Mouse (Mus musculus): ENCODE data around the gene Prpf38a. TPM values are rescaled to one million over a fixed set of nuclear protein-coding genes. Genes with fewer than 3 reads are reported as not detected.

Gene Prpf38a
- 69.2 and 74.2 TPM in 2 replicates for polyA plus RNA-seq (2015; fragmentation: Nextera tagmentation; extraction: Ambion mirVana)

GRCm38 (mm10) chr4:108578840-108579742, at the start of gene Prpf38a, which contains the start of gene Orc1:
Gene Prpf38a (minus strand): TSS chr4:108579336.
Gene Orc1 (plus strand): TSS chr4:108579423.
- peaks cover 10% of the 10 kb centered on the region; the same call in 1 of the 2 replicates for H3K36me3 ChIP-seq (ENCODE audit: control insufficient read depth, insufficient read depth, low read length)
- H3K27me3 ChIP-seq (ENCODE audit: control insufficient read depth, insufficient read depth, low read length) = no peaks in the 10 kb centered on the region
- under 1% methylated on average over 64 of the region's 64 CpGs for WGBS
- H3K9ac ChIP-seq (ENCODE audit: low read length) = peak within 1 kb of the TSS; percentile 70
- peak within 1 kb of the TSS; percentile 60 for H3K4me3 ChIP-seq (replicated peaks; ENCODE audit: low read length)
- H3K27ac ChIP-seq (ENCODE audit: low read length) = peak within 1 kb of the TSS; percentile 29
- ATAC-seq (ENCODE audit: insufficient read depth, low FRiP score) = peak; percentile 99
- H3K9me3 ChIP-seq (replicated peaks; ENCODE audit: control insufficient read depth, low read length) = no peaks in the 10 kb centered on the region
- H3K4me1 ChIP-seq (ENCODE audit: control insufficient read depth, insufficient read depth, low read length) = peaks cover 11% of the 10 kb centered on the region
- H3K4me2 ChIP-seq (ENCODE audit: low read depth, low read length) = peak within 1 kb of the TSS; percentile 64

- no peak for ATAC-seq (ENCODE audit: insufficient read depth, low FRiP score)
- 81% methylated on average over 5 of the region's 5 CpGs for WGBS
- no peaks in the 10 kb centered on the region for H3K9me3 ChIP-seq (replicated peaks; ENCODE audit: control insufficient read depth, low read length)
Measured at GRCm38 (mm10) chr4:108627066-108627465, 47.9 kb upstream of the Prpf38a start.

DNA sequence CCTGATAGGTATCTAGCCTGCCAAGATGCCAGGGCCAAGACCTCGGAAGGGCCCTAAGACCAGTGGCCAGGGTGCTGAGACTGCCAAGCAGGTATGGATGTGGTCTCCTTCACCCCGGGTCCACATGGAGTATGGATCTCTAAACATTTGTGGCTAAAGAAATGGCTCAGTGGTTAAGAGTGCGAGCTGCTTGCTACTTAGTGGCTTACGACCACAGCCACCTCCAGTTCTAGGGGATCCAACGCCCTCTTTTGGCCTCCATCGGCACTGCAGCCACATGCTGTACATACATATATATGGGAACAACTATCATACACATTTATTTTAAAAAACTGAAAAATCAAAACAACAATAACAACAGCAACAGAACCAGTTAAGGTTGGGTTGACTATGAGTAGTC, 42.4 kb upstream of the Prpf38a start:
- WGBS = 98% methylated on average over 6 of the region's 6 CpGs
- ATAC-seq (ENCODE audit: insufficient read depth, low FRiP score) = no peak
- Histone ChIP-seq H3K4me3 (replicated peaks; ENCODE audit: low read length) (no peak overlapping the region), H3K9me3 (replicated peaks; ENCODE audit: control insufficient read depth, low read length) (no peaks in the 10 kb centered on the region), H3K4me2 (ENCODE audit: low read depth, low read length) (no peak overlapping the region), H3K27ac (ENCODE audit: low read length) (no peak overlapping the region), H3K9ac (ENCODE audit: low read length) (no peak overlapping the region), H3K27me3 (ENCODE audit: control insufficient read depth, insufficient read depth, low read length) (no peaks in the 10 kb centered on the region), H3K4me1 (ENCODE audit: control insufficient read depth, insufficient read depth, low read length) (peaks cover 13% of the 10 kb centered on the region), H3K36me3 (ENCODE audit: control insufficient read depth, insufficient read depth, low read length) (peaks cover 5% of the 10 kb centered on the region; the same call in 1 of the 2 replicates)

More at GRCm38 (mm10) chr4:108627066-108627465, 47.9 kb upstream of the Prpf38a start:
- Histone ChIP-seq H3K27me3 (ENCODE audit: control insufficient read depth, insufficient read depth, low read length) (no peaks in the 10 kb centered on the region), H3K27ac (ENCODE audit: low read length) (no peak overlapping the region), H3K9ac (ENCODE audit: low read length) (no peak overlapping the region), H3K4me3 (replicated peaks; ENCODE audit: low read length) (no peak overlapping the region), H3K4me2 (ENCODE audit: low read depth, low read length) (no peak overlapping the region), H3K4me1 (ENCODE audit: control insufficient read depth, insufficient read depth, low read length) (no peaks in the 10 kb centered on the region), H3K36me3 (ENCODE audit: control insufficient read depth, insufficient read depth, low read length) (peaks cover 24% of the 10 kb centered on the region)

DNA sequence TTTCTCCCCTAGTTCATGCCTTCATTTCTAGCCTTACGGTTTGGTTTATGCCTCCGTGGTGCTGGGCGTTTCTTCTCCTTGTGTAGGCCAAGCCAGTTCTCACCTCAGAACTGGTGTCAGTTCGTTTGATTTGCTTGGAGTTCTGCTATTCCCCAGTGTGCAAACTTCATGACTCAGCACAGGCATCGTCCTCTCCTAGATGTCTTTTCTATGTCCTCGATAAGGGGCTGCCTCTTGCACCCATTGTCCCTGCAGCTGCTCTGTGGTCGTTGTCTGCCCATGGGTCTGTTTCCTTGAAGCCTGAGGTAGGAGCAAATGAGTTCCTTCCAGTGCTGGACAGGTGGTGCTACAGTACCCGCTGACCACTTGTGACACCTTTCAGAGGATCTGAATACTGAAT, 41.4 kb upstream of the Prpf38a start:
- Histone ChIP-seq H3K4me2 (ENCODE audit: low read depth, low read length) (peak overlapping the region; percentile 90), H3K27ac (ENCODE audit: low read length) (peak overlapping the region; percentile 87), H3K4me3 (replicated peaks; ENCODE audit: low read length) (peak overlapping the region; percentile 87), H3K36me3 (ENCODE audit: control insufficient read depth, insufficient read depth, low read length) (0 out of 2 replicates have a peak, but pooled peaks cover 4% of the 10 kb centered on the region), H3K4me1 (ENCODE audit: control insufficient read depth, insufficient read depth, low read length) (peaks cover 13% of the 10 kb centered on the region), H3K9me3 (replicated peaks; ENCODE audit: control insufficient read depth, low read length) (no peaks in the 10 kb centered on the region), H3K9ac (ENCODE audit: low read length) (peak overlapping the region; percentile 95), H3K27me3 (ENCODE audit: control insufficient read depth, insufficient read depth, low read length) (no peaks in the 10 kb centered on the region)
- 13% methylated on average over 8 of the region's 8 CpGs for WGBS
- no peak for ATAC-seq (ENCODE audit: insufficient read depth, low FRiP score)

- under 1% methylated on average over 86 of the region's 86 CpGs for WGBS
Measured at GRCm38 (mm10) chr4:108619587-108620341, 40.6 kb upstream of the Prpf38a start, which contains the start of gene Cc2d1b. Gene Cc2d1b (plus strand): TSS chr4:108619940.

DNA sequence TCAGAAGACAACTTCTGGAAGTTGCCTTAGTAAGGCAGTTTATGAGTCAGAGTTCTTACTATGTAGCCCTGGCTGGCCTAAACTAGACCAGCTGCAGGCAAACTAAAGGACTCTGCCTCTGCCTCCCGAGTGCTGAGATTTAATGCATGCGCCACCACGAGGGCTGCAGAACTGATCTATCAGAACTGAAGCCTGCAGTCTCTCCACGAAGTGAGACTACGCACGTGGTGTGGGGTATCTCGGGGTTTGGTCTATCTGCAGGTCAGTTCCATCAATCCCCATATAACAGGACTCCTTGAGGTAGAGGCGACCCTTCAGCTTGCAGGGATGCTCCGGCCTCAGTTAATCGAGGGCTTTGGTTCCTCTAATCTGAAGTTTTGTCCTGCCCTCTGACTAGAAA, 40.0 kb upstream of the Prpf38a start:
- Histone ChIP-seq H3K4me1 (ENCODE audit: control insufficient read depth, insufficient read depth, low read length) (peaks cover 13% of the 10 kb centered on the region), H3K9me3 (replicated peaks; ENCODE audit: control insufficient read depth, low read length) (no peaks in the 10 kb centered on the region), H3K27me3 (ENCODE audit: control insufficient read depth, insufficient read depth, low read length) (no peaks in the 10 kb centered on the region), H3K27ac (ENCODE audit: low read length) (peak overlapping the region; percentile 92), H3K9ac (ENCODE audit: low read length) (peak overlapping the region; percentile 95), H3K4me2 (ENCODE audit: low read depth, low read length) (peak overlapping the region; percentile 90), H3K4me3 (replicated peaks; ENCODE audit: low read length) (peak overlapping the region; percentile 87), H3K36me3 (ENCODE audit: control insufficient read depth, insufficient read depth, low read length) (no peaks in the 10 kb centered on the region)
- WGBS = 1% methylated on average over 10 of the region's 10 CpGs
- ATAC-seq (ENCODE audit: insufficient read depth, low FRiP score) = peak; percentile 21

More at GRCm38 (mm10) chr4:108619587-108620341, 40.6 kb upstream of the Prpf38a start, which contains the start of gene Cc2d1b:
- peak within 1 kb of the TSS; percentile 92 for H3K27ac ChIP-seq (ENCODE audit: low read length)
- H3K9ac ChIP-seq (ENCODE audit: low read length) = peak within 1 kb of the TSS; percentile 95
- no peaks in the 10 kb centered on the region for H3K9me3 ChIP-seq (replicated peaks; ENCODE audit: control insufficient read depth, low read length)
- peak within 1 kb of the TSS; percentile 90 for H3K4me2 ChIP-seq (ENCODE audit: low read depth, low read length)
- peak; percentile 94 for ATAC-seq (ENCODE audit: insufficient read depth, low FRiP score)
- 0 out of 2 replicates have a peak, but pooled peaks cover under 1% of the 10 kb centered on the region for H3K36me3 ChIP-seq (ENCODE audit: control insufficient read depth, insufficient read depth, low read length)
- no peaks in the 10 kb centered on the region for H3K27me3 ChIP-seq (ENCODE audit: control insufficient read depth, insufficient read depth, low read length)
- peaks cover 13% of the 10 kb centered on the region for H3K4me1 ChIP-seq (ENCODE audit: control insufficient read depth, insufficient read depth, low read length)
- peak within 1 kb of the TSS; percentile 87 for H3K4me3 ChIP-seq (replicated peaks; ENCODE audit: low read length)

- H3K27me3 ChIP-seq (ENCODE audit: control insufficient read depth, insufficient read depth, low read length) = no peaks in the 10 kb centered on the region
- H3K27ac ChIP-seq (ENCODE audit: low read length) = peak overlapping the region; percentile 92
- ATAC-seq (ENCODE audit: insufficient read depth, low FRiP score) = no peak
- no peaks in the 10 kb centered on the region for H3K36me3 ChIP-seq (ENCODE audit: control insufficient read depth, insufficient read depth, low read length)
- 59% methylated on average over 4 of the region's 4 CpGs for WGBS
- peak overlapping the region; percentile 87 for H3K4me3 ChIP-seq (replicated peaks; ENCODE audit: low read length)
- H3K4me2 ChIP-seq (ENCODE audit: low read depth, low read length) = peak overlapping the region; percentile 90
- no peaks in the 10 kb centered on the region for H3K9me3 ChIP-seq (replicated peaks; ENCODE audit: control insufficient read depth, low read length)
- H3K4me1 ChIP-seq (ENCODE audit: control insufficient read depth, insufficient read depth, low read length) = peaks cover 13% of the 10 kb centered on the region
- H3K9ac ChIP-seq (ENCODE audit: low read length) = peak overlapping the region; percentile 95
Measured at GRCm38 (mm10) chr4:108618586-108618985, 39.5 kb upstream of the Prpf38a start.

GRCm38 (mm10) chr4:108610935-108611334, 31.8 kb upstream of the Prpf38a start:
- Histone ChIP-seq H3K4me2 (ENCODE audit: low read depth, low read length) (no peak overlapping the region), H3K4me1 (ENCODE audit: control insufficient read depth, insufficient read depth, low read length) (no peaks in the 10 kb centered on the region), H3K4me3 (replicated peaks; ENCODE audit: low read length) (no peak overlapping the region), H3K9ac (ENCODE audit: low read length) (no peak overlapping the region), H3K27me3 (ENCODE audit: control insufficient read depth, insufficient read depth, low read length) (no peaks in the 10 kb centered on the region), H3K36me3 (ENCODE audit: control insufficient read depth, insufficient read depth, low read length) (no peaks in the 10 kb centered on the region), H3K9me3 (replicated peaks; ENCODE audit: control insufficient read depth, low read length) (no peaks in the 10 kb centered on the region), H3K27ac (ENCODE audit: low read length) (no peak overlapping the region)
- no peak for ATAC-seq (ENCODE audit: insufficient read depth, low FRiP score)
- 82% methylated on average over 5 of the region's 5 CpGs for WGBS
